Mouse (Mus musculus) erythroblast, adult 5-6 weeks (primary cell): ENCODE data around the gene Tpd52l1. TPM values are rescaled to one million over a fixed set of nuclear protein-coding genes. Genes with fewer than 3 reads are reported as not detected.
"Not testable (repeated sequence)": the region's sequence is repeated elsewhere in the genome, so short reads cannot be mapped to it uniquely, and the experiment has no call there.

ENCODE experiments used
- ATAC-seq: replicated peaks from 2 replicates; pipeline ENCODE4 v1.8.0; 2016; ENCODE audit warnings: moderate number of reproducible peaks, mild to moderate bottlenecking, moderate TSS enrichment, inconsistent platforms; ENCODE audit not compliant: poor library complexity, low FRiP score, severe bottlenecking
- total RNA-seq, 2 experiments: library from RNA; stranded (forward) in 1 of 2; stranded (reverse) in 1 of 2; fragments of 150-400 nt in 1 of 2; fragments of 200-764, 138-1000 nt in 1 of 2; gene quantifications; 2 replicates each; pipeline versions ENCODE4 v1.2.3 to v1.2.4; 2015 to 2017; ENCODE audit warnings: low replicate concordance in 2 of 2

Gene Tpd52l1
- not detected in 2 replicates for total RNA-seq (2015; ENCODE audit: low replicate concordance)
- not detected in 2 replicates for total RNA-seq (2017; ENCODE audit: low replicate concordance)

- no peak for ATAC-seq
These were observed at the start of gene Tpd52l1 for GRCm38 (mm10) chr10:31445291-31446124. Gene Tpd52l1, minus strand, starts transcription at chr10:31445958.

GRCm38 (mm10) chr10:31494296-31494695 lies 48.5 kb upstream of the Tpd52l1 start:
- no peak for ATAC-seq

- ATAC-seq: no peak
These were observed 21.5 kb upstream of the Tpd52l1 start for GRCm38 (mm10) chr10:31467043-31467898.

- ATAC-seq: no peak
These were observed 20.2 kb upstream of the Tpd52l1 start for GRCm38 (mm10) chr10:31465840-31466541.

- ATAC-seq: no peak
These were observed 19.7 kb upstream of the Tpd52l1 start for GRCm38 (mm10) chr10:31465424-31465823.

GRCm38 (mm10) chr10:31463044-31463443 lies 17.3 kb upstream of the Tpd52l1 start:
- no peak for ATAC-seq

GRCm38 (mm10) chr10:31456806-31457205 lies 11.0 kb upstream of the Tpd52l1 start:
- no peak for ATAC-seq

- no peak for ATAC-seq
These were observed 1.3 kb upstream of the Tpd52l1 start for GRCm38 (mm10) chr10:31447083-31447482.

GRCm38 (mm10) chr10:31444206-31444605 lies 1.6 kb downstream of the Tpd52l1 start:
- ATAC-seq: no peak

- ATAC-seq: no peak
These were observed 4.3 kb downstream of the Tpd52l1 start for GRCm38 (mm10) chr10:31441491-31441890.

- no peak for ATAC-seq
These were observed 9.7 kb downstream of the Tpd52l1 start for GRCm38 (mm10) chr10:31436047-31436446.

- ATAC-seq: no peak
These were observed 27.8 kb downstream of the Tpd52l1 start for GRCm38 (mm10) chr10:31417956-31418355.

GRCm38 (mm10) chr10:31392990-31393389 lies 52.8 kb downstream of the Tpd52l1 start:
- no peak for ATAC-seq

GRCm38 (mm10) chr10:31390777-31391395 lies 54.9 kb downstream of the Tpd52l1 start:
- no peak for ATAC-seq

GRCm38 (mm10) chr10:31388566-31388965 lies 57.2 kb downstream of the Tpd52l1 start:
- ATAC-seq: not testable (repeated sequence)

- ATAC-seq: not testable (repeated sequence)
These were observed 75.6 kb downstream of the Tpd52l1 start for GRCm38 (mm10) chr10:31370200-31370599.

- no peak for ATAC-seq
These were observed 86.0 kb downstream of the Tpd52l1 start for GRCm38 (mm10) chr10:31359749-31360148.

GRCm38 (mm10) chr10:31354886-31355461 lies 90.8 kb downstream of the Tpd52l1 start:
- ATAC-seq: no peak

GRCm38 (mm10) chr10:31354141-31354540 lies 91.6 kb downstream of the Tpd52l1 start:
- ATAC-seq: no peak
